Mouse (Mus musculus) kidney, adult 2 months (tissue): Measurements from ENCODE around the gene Pym1.

Experiments
- CTCF ChIP-seq: fragments of 200-500 bp; conservative IDR thresholded peaks from 2 replicates; pipeline ENCODE4 v1.5.1; 2011; ENCODE audit warnings: low read depth, mild to moderate bottlenecking, control low read depth, low read length, moderate library complexity, mixed read lengths; ENCODE audit not compliant: insufficient read depth, insufficient read length
- POLR2A ChIP-seq: fragments of 200-500 bp; IDR thresholded peaks from one replicate; pipeline ENCODE4 v1.6.1; 2011; ENCODE audit warnings: low read depth, low read length, control low read depth

DNA sequence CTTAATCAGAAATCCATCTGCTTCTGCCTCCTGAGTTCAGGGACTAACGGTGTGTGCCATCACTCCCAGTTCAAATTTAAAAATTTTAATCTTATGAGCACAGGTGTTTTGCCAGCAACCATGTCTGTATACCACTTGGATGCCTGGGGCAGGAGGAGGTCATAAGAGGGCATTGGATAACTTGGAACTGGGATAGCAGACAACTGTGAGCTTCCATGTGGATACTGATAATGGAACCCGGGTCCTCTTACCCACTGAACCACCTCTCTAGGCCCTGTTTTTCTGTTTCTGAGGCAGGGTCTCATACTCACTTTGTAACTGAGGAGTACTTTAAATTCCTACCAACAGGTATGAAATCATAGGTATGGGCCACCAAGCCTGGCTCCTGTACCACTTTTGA lies 30.8 kb downstream of the Pym1 start:
- TF ChIP-seq CTCF = no peak
- no peak for TF ChIP-seq POLR2A
